Mouse (Mus musculus): ENCODE data around the gene Arl6ip4.
A peak's percentile ranks its signal among the peaks of the same experiment; 100 is the strongest.

DNA sequence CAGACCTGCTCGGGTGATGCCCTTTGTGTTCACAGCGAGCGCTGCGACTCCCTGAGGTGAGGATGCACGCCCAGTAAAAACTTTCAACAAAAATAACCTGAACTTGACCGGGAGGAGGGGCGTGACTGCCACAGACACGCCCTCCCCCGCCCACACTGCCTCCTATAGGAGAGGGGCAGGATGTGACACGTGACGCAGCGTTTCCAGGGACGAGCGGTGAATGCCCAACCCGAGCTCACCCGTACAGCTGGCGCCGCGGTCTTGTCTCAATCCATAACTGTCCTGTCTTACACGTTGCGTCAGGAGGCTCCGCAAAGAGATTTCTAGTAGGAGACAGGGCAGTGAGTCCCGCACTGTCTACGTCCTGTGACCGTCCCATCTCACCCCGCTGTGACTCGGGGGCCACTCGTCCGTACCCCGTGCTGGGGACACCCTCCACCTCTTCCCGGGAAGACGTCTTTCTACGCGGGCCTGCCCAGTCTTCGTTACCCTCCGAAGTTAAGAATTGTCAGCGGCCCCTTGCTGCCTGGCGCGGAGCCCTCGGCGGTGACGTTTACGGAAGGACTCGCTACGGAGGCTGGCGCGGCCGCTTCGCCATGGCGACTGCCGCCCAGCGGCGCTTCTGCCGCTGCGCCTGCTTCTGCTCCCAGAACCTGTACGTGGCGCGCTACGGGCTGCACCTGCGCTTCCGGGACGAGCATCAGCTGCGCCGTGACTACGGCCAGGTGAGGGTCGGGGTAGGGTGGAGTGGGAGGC, 4.0 kb upstream of the Arl6ip4 start, which contains the start of gene Ogfod2:
- TF ChIP-seq POLR2A (IDR thresholded peaks at IDR 0.05; ENCODE audit: insufficient read depth, low read depth, low read length) = peak; percentile 89
- TF ChIP-seq CTCF (IDR thresholded peaks at IDR 0.05) = peak; percentile 49
- TF ChIP-seq EP300 (IDR thresholded peaks at IDR 0.05; ENCODE audit: insufficient read depth, low read depth, low read length) = peak; percentile 61; the same call in 1 of the 2 replicates
